ENCODE assay signal across 7 mouse cellular contexts in genomic region chr6:125095391-125096278, GRCm38 (mm10). TPM values are rescaled to one million over a fixed set of nuclear protein-coding genes. Genes with fewer than 3 reads are reported as not detected.
DNase-seq lines count a peak whose midpoint lies in the region; ATAC-seq lines count a peak whose summit lies in the region.

Gene Chd4, plus strand, starts transcription at chr6:125095981.

- peak within 1 kb of the TSS; percentile 96 for H3K27ac ChIP-seq in embryonic facial prominence, embryonic 10.5 days (replicated peaks)
- H3K27ac ChIP-seq in midbrain, embryonic 11.5 days (ENCODE audit: low read depth, low read length), result peak within 1 kb of the TSS; percentile 95

- H3K4me3 ChIP-seq in embryonic facial prominence, embryonic 10.5 days, result peak within 1 kb of the TSS; percentile 100
- H3K4me3 ChIP-seq in midbrain, embryonic 11.5 days (ENCODE audit: low read depth, low read length), result peak within 1 kb of the TSS; percentile 62

- no peaks in the 10 kb centered on the region for H3K9me3 ChIP-seq in embryonic facial prominence, embryonic 10.5 days
- H3K9me3 ChIP-seq in midbrain, embryonic 11.5 days (ENCODE audit: control insufficient read depth, low read length), result no peaks in the 10 kb centered on the region

- DNase-seq in adrenal gland, postnatal 14 days, result peak; percentile 98
- DNase-seq in embryonic facial prominence, embryonic 10.5 days (ENCODE audit: low spot score), result peak; percentile 96
- DNase-seq in kidney, adult 11 months, result peak; percentile 92
- DNase-seq in left cerebral cortex, postnatal 4 days, result peak; percentile 100
- DNase-seq in midbrain, embryonic 11.5 days (ENCODE audit: low spot score, missing footprints), result peak; percentile 99
- peak; percentile 89 for DNase-seq in skeletal muscle tissue, adult 2 months (ENCODE audit: low read depth, low spot score)

- intact Hi-C loops in left cerebral cortex, postnatal 4 days (cut with DNase I), result no loop called here

- H3K4me1 ChIP-seq in embryonic facial prominence, embryonic 10.5 days, result peaks cover 55% of the 10 kb centered on the region
- H3K4me1 ChIP-seq in midbrain, embryonic 11.5 days (ENCODE audit: control insufficient read depth, insufficient read depth, low read length), result peaks cover 29% of the 10 kb centered on the region

- WGBS in embryonic facial prominence, embryonic 10.5 days, result 4% methylated on average over 45 of the region's 45 CpGs
- 4% methylated on average over 40 of the region's 45 CpGs for WGBS in midbrain, embryonic 11.5 days

- peak; percentile 58 for ATAC-seq in granulocyte monocyte progenitor cell, adult 5-6 weeks (replicated peaks; ENCODE audit: poor library complexity, severe bottlenecking)
- ATAC-seq in midbrain, embryonic 11.5 days (ENCODE audit: low FRiP score), result peak; percentile 79

- H3K27me3 ChIP-seq in embryonic facial prominence, embryonic 10.5 days (replicated peaks; ENCODE audit: low read depth, poor library complexity, severe bottlenecking), result no peaks in the 10 kb centered on the region
- no peaks in the 10 kb centered on the region for H3K27me3 ChIP-seq in midbrain, embryonic 11.5 days (ENCODE audit: control insufficient read depth, insufficient read depth, low read length)

- peak within 1 kb of the TSS; percentile 94 for H3K9ac ChIP-seq in midbrain, embryonic 11.5 days (ENCODE audit: low read length)

- H3K36me3 ChIP-seq in embryonic facial prominence, embryonic 10.5 days (replicated peaks), result peaks cover 35% of the 10 kb centered on the region
- peaks cover 5% of the 10 kb centered on the region for H3K36me3 ChIP-seq in midbrain, embryonic 11.5 days (ENCODE audit: control insufficient read depth, insufficient read depth, low read length)

- H3K4me2 ChIP-seq in midbrain, embryonic 11.5 days, result peak within 1 kb of the TSS; percentile 97

RNA-seq across cellular contexts. Expression of gene Chd4, which starts in this region (rescaled TPM):
- total RNA-seq in adrenal gland, postnatal 14 days (2021), result 189 and 192 TPM in 2 replicates
- 102 and 105 TPM in 2 replicates for polyA plus RNA-seq in embryonic facial prominence, embryonic 10.5 days (2016; fragmentation: Nextera tagmentation; extraction: Ambion mirVana)
- total RNA-seq in granulocyte monocyte progenitor cell, adult 5-6 weeks (2014; fragmentation: Nextera tagmentation), result 136 and 161 TPM in 2 replicates
- total RNA-seq in granulocyte monocyte progenitor cell, adult 5-6 weeks (2017), result 246 and 373 TPM in 2 replicates
- total RNA-seq in left cerebral cortex, postnatal 4 days (2021), result 100 to 1,000 TPM; 173 to 175 TPM
- 96.9 and 99.3 TPM in 2 replicates for polyA plus RNA-seq in midbrain, embryonic 11.5 days (2014; fragmentation: Nextera tagmentation; extraction: Ambion mirVana)

Comparison
In these comparisons a context has a peak if more than half of its experiments do, and no peak if none do; other contexts are left out.
1. Peak in every context shown above with its lines: DNase-seq, ATAC-seq, H3K4me3 ChIP-seq and H3K27ac ChIP-seq.